Mouse (Mus musculus): ENCODE results near the gene Tnfsf9. TPM values are rescaled to one million over a fixed set of nuclear protein-coding genes. Genes with fewer than 3 reads are reported as not detected.

Tnfsf9 gene
- 10.2 and 10.4 TPM in 2 replicates for polyA plus RNA-seq (2015; fragmentation: Nextera tagmentation; extraction: Ambion mirVana)

- Histone ChIP-seq H3K9ac (peak within 1 kb of the TSS; percentile 70), H3K27ac (peak within 1 kb of the TSS; percentile 82), H3K4me3 (replicated peaks) (peak within 1 kb of the TSS; percentile 64), H3K27me3 (no peaks in the 10 kb centered on the region), H3K4me2 (peak within 1 kb of the TSS; percentile 86), H3K36me3 (no peaks in the 10 kb centered on the region), H3K9me3 (replicated peaks) (no peaks in the 10 kb centered on the region), H3K4me1 (peaks cover 29% of the 10 kb centered on the region)
- under 1% methylated on average over 55 of the region's 61 CpGs for WGBS
- ATAC-seq (replicated peaks; ENCODE audit: low FRiP score), result peak; percentile 90
Observed at GRCm38 (mm10) chr17:57105181-57106034, at the start of gene Tnfsf9. Tnfsf9 (plus strand) TSS chr17:57105325.

GRCm38 (mm10) chr17:57056246-57056645 lies 48.9 kb upstream of the Tnfsf9 start:
- Histone ChIP-seq H3K9ac (no peak overlapping the region), H3K4me3 (replicated peaks) (no peak overlapping the region), H3K4me2 (no peak overlapping the region), H3K4me1 (peaks cover 24% of the 10 kb centered on the region), H3K27ac (no peak overlapping the region), H3K36me3 (peaks cover 49% of the 10 kb centered on the region), H3K9me3 (replicated peaks) (no peaks in the 10 kb centered on the region), H3K27me3 (peaks cover 5% of the 10 kb centered on the region)
- no peak for ATAC-seq (replicated peaks; ENCODE audit: low FRiP score)
- 83% methylated on average over 3 of the region's 3 CpGs for WGBS

- Histone ChIP-seq H3K36me3 (peaks cover 28% of the 10 kb centered on the region), H3K4me1 (peaks cover 37% of the 10 kb centered on the region), H3K27me3 (peaks cover 29% of the 10 kb centered on the region), H3K9me3 (replicated peaks) (no peaks in the 10 kb centered on the region), H3K4me2 (peak within 1 kb of the TSS; percentile 93), H3K9ac (peak within 1 kb of the TSS; percentile 75), H3K4me3 (replicated peaks) (peak within 1 kb of the TSS; percentile 84), H3K27ac (peak within 1 kb of the TSS; percentile 84)
- no peak for ATAC-seq (replicated peaks; ENCODE audit: low FRiP score)
- whole genome bisulfite sequencing, result 2% methylated on average over 14 of the region's 22 CpGs
Observed at GRCm38 (mm10) chr17:57058891-57059485, 46.1 kb upstream of the Tnfsf9 start, which contains the start of gene Crb3. Crb3 (plus strand) TSS chr17:57059105.

- 0% methylated on average over 33 of the region's 45 CpGs for WGBS
- peak; percentile 69 for ATAC-seq (replicated peaks; ENCODE audit: low FRiP score)
Observed at GRCm38 (mm10) chr17:57059486-57059977, 45.6 kb upstream of the Tnfsf9 start, which contains the start of gene Slc25a23. Slc25a23 (minus strand) TSS chr17:57059863.

GRCm38 (mm10) chr17:57060231-57060801 lies 44.8 kb upstream of the Tnfsf9 start:
- Histone ChIP-seq H3K4me1 (peaks cover 37% of the 10 kb centered on the region), H3K4me2 (peak overlapping the region; percentile 93), H3K9me3 (replicated peaks) (no peaks in the 10 kb centered on the region), H3K27ac (peak overlapping the region; percentile 84), H3K27me3 (peaks cover 33% of the 10 kb centered on the region), H3K36me3 (peaks cover 17% of the 10 kb centered on the region), H3K9ac (peak overlapping the region; percentile 75), H3K4me3 (replicated peaks) (peak overlapping the region; percentile 84)
- under 1% methylated on average over 44 of the region's 44 CpGs for WGBS
- ATAC-seq (replicated peaks; ENCODE audit: low FRiP score), result peak; percentile 88

More at GRCm38 (mm10) chr17:57059486-57059977, 45.6 kb upstream of the Tnfsf9 start, which contains the start of gene Slc25a23:
- Histone ChIP-seq H3K4me1 (peaks cover 37% of the 10 kb centered on the region), H3K4me2 (peak within 1 kb of the TSS; percentile 93), H3K4me3 (replicated peaks) (peak within 1 kb of the TSS; percentile 84), H3K27ac (peak within 1 kb of the TSS; percentile 84), H3K27me3 (peaks cover 33% of the 10 kb centered on the region), H3K9ac (peak within 1 kb of the TSS; percentile 75), H3K9me3 (replicated peaks) (no peaks in the 10 kb centered on the region), H3K36me3 (peaks cover 24% of the 10 kb centered on the region)

GRCm38 (mm10) chr17:57061069-57061468 lies 44.1 kb upstream of the Tnfsf9 start:
- H3K4me1 ChIP-seq, result peaks cover 37% of the 10 kb centered on the region
- H3K4me2 ChIP-seq, result peak overlapping the region; percentile 93
- WGBS, result 40% methylated on average over 10 of the region's 10 CpGs
- H3K27ac ChIP-seq, result peak overlapping the region; percentile 84
- no peak overlapping the region for H3K9ac ChIP-seq
- no peak for ATAC-seq (replicated peaks; ENCODE audit: low FRiP score)
- peaks cover 33% of the 10 kb centered on the region for H3K27me3 ChIP-seq
- H3K4me3 ChIP-seq (replicated peaks), result peak overlapping the region; percentile 84
- H3K36me3 ChIP-seq, result peaks cover 11% of the 10 kb centered on the region; the same call in 1 of the 2 replicates
- H3K9me3 ChIP-seq (replicated peaks), result no peaks in the 10 kb centered on the region

GRCm38 (mm10) chr17:57062011-57062521 lies 43.1 kb upstream of the Tnfsf9 start:
- peak overlapping the region; percentile 91 for H3K27ac ChIP-seq
- no peaks in the 10 kb centered on the region for H3K9me3 ChIP-seq (replicated peaks)
- peak overlapping the region; percentile 50 for H3K9ac ChIP-seq
- H3K4me1 ChIP-seq, result peaks cover 37% of the 10 kb centered on the region
- under 1% methylated on average over 39 of the region's 39 CpGs for WGBS
- H3K4me2 ChIP-seq, result peak overlapping the region; percentile 60
- peak overlapping the region; percentile 53 for H3K4me3 ChIP-seq (replicated peaks)
- peaks cover 33% of the 10 kb centered on the region for H3K27me3 ChIP-seq
- H3K36me3 ChIP-seq, result 0 out of 2 replicates have a peak, but pooled peaks cover 8% of the 10 kb centered on the region
- peak; percentile 38 for ATAC-seq (replicated peaks; ENCODE audit: low FRiP score)

GRCm38 (mm10) chr17:57062548-57062947 lies 42.6 kb upstream of the Tnfsf9 start:
- WGBS, result under 1% methylated on average over 22 of the region's 22 CpGs
- ATAC-seq (replicated peaks; ENCODE audit: low FRiP score), result no peak
- Histone ChIP-seq H3K9ac (peak overlapping the region; percentile 50), H3K9me3 (replicated peaks) (no peaks in the 10 kb centered on the region), H3K4me3 (replicated peaks) (peak overlapping the region; percentile 53), H3K4me2 (peak overlapping the region; percentile 60), H3K27ac (peak overlapping the region; percentile 91), H3K4me1 (peaks cover 37% of the 10 kb centered on the region), H3K36me3 (0 out of 2 replicates have a peak, but pooled peaks cover 4% of the 10 kb centered on the region), H3K27me3 (peaks cover 33% of the 10 kb centered on the region)

GRCm38 (mm10) chr17:57063031-57063430 lies 42.1 kb upstream of the Tnfsf9 start:
- H3K36me3 ChIP-seq, result 0 out of 2 replicates have a peak, but pooled peaks cover 4% of the 10 kb centered on the region
- peak overlapping the region; percentile 91 for H3K27ac ChIP-seq
- H3K4me1 ChIP-seq, result peaks cover 37% of the 10 kb centered on the region
- H3K4me3 ChIP-seq (replicated peaks), result peak overlapping the region; percentile 53
- H3K27me3 ChIP-seq, result peaks cover 33% of the 10 kb centered on the region
- no peaks in the 10 kb centered on the region for H3K9me3 ChIP-seq (replicated peaks)
- 6% methylated on average over 8 of the region's 8 CpGs for WGBS
- ATAC-seq (replicated peaks; ENCODE audit: low FRiP score), result no peak
- peak overlapping the region; percentile 60 for H3K4me2 ChIP-seq
- H3K9ac ChIP-seq, result peak overlapping the region; percentile 50

- ATAC-seq (replicated peaks; ENCODE audit: low FRiP score), result no peak
- no peak overlapping the region for H3K4me3 ChIP-seq (replicated peaks)
- no peak overlapping the region for H3K9ac ChIP-seq
- peaks cover 21% of the 10 kb centered on the region for H3K27me3 ChIP-seq
- no peak overlapping the region for H3K4me2 ChIP-seq
- 66% methylated on average over 5 of the region's 5 CpGs for WGBS
- H3K9me3 ChIP-seq (replicated peaks), result no peaks in the 10 kb centered on the region
- peaks cover 12% of the 10 kb centered on the region; the same call in 1 of the 2 replicates for H3K4me1 ChIP-seq
- H3K36me3 ChIP-seq, result 0 out of 2 replicates have a peak, but pooled peaks cover 4% of the 10 kb centered on the region
- no peak overlapping the region for H3K27ac ChIP-seq
Observed at GRCm38 (mm10) chr17:57066908-57067307, 38.2 kb upstream of the Tnfsf9 start.

- Histone ChIP-seq H3K9me3 (replicated peaks) (no peaks in the 10 kb centered on the region), H3K27ac (0 out of 2 replicates have a peak overlapping the region, but pooled peaks have one; percentile 3), H3K4me1 (0 out of 2 replicates have a peak, but pooled peaks cover 4% of the 10 kb centered on the region), H3K27me3 (no peaks in the 10 kb centered on the region), H3K36me3 (0 out of 2 replicates have a peak, but pooled peaks cover 4% of the 10 kb centered on the region), H3K4me3 (replicated peaks) (peak overlapping the region; percentile 26), H3K4me2 (peak overlapping the region; percentile 51), H3K9ac (no peak overlapping the region)
- 6% methylated on average over 9 of the region's 9 CpGs for WGBS
- ATAC-seq (replicated peaks; ENCODE audit: low FRiP score), result no peak
Observed at GRCm38 (mm10) chr17:57070272-57070671, 34.9 kb upstream of the Tnfsf9 start.
